Mouse (Mus musculus) megakaryocyte, embryonic 14.5 days (primary cell): Measurements from ENCODE around the gene Trim11. TPM values are rescaled to one million over a fixed set of nuclear protein-coding genes. Genes with fewer than 3 reads are reported as not detected.
"Not testable (repeated sequence)": the region's sequence is repeated elsewhere in the genome, so short reads cannot be mapped to it uniquely, and the experiment has no call there.

Source experiments
- H3K27me3 ChIP-seq: replicated peaks from 2 replicates; pipeline ENCODE3; 2012; ENCODE audit warnings: inconsistent platforms
- H3K36me3 ChIP-seq: replicated peaks from 2 replicates; pipeline ENCODE3; 2012; ENCODE audit warnings: low read length, inconsistent platforms, mixed read lengths
- H3K4me1 ChIP-seq: 2 replicates; pipeline ENCODE4 v1.6.1; 2012; ENCODE audit warnings: inconsistent platforms
- H3K4me3 ChIP-seq: replicated peaks from 2 replicates; pipeline ENCODE3; 2012; ENCODE audit warnings: moderate library complexity, mild to moderate bottlenecking, inconsistent platforms
- H3K9me3 ChIP-seq: 2 replicates; pipeline ENCODE4 v1.6.1; 2012; ENCODE audit warnings: inconsistent platforms
- FLI1 ChIP-seq: IDR thresholded peaks from 2 replicates; pipeline ENCODE4 v1.6.1; 2012; ENCODE audit warnings: low read length, inconsistent platforms, mixed read lengths
- GATA1 ChIP-seq: IDR thresholded peaks from 3 replicates; pipeline ENCODE4 v1.6.1; 2012; ENCODE audit warnings: mixed read lengths, low read length, inconsistent platforms, borderline replicate concordance
- polyA plus RNA-seq: library from polyadenylated mRNA; stranded (reverse); fragments of >175 nt; gene quantifications from 2 replicates; pipeline ENCODE4 v1.2.3, GENCODE M21; 2012; ENCODE audit warnings: low replicate concordance; ENCODE audit not compliant: insufficient read depth

Trim11 gene
- polyA plus RNA-seq, 1 experiment, result 12.8 TPM

- no peak for TF ChIP-seq GATA1
- TF ChIP-seq FLI1, result no peak
- H3K36me3 ChIP-seq, result no peaks in the 10 kb centered on the region
- H3K27me3 ChIP-seq, result peaks cover 73% of the 10 kb centered on the region
- H3K4me1 ChIP-seq, result peaks cover 27% of the 10 kb centered on the region
- H3K4me3 ChIP-seq, result peak overlapping the region; percentile 87
- no peaks in the 10 kb centered on the region for H3K9me3 ChIP-seq
Measured at GRCm38 (mm10) chr11:58947798-58948528, 29.9 kb upstream of the Trim11 start.

- Histone ChIP-seq H3K4me3 (peak within 1 kb of the TSS; percentile 87), H3K27me3 (peaks cover 69% of the 10 kb centered on the region), H3K9me3 (no peaks in the 10 kb centered on the region), H3K36me3 (no peaks in the 10 kb centered on the region), H3K4me1 (peaks cover 31% of the 10 kb centered on the region)
- TF ChIP-seq FLI1, result no peak
- no peak for TF ChIP-seq GATA1
Measured at GRCm38 (mm10) chr11:58948542-58949479, 29.1 kb upstream of the Trim11 start, which contains the start of gene Hist3h2ba. Gene Hist3h2ba, plus strand, starts transcription at chr11:58948920.

- no peak for TF ChIP-seq GATA1
- no peak for TF ChIP-seq FLI1
- peaks cover 30% of the 10 kb centered on the region for H3K4me1 ChIP-seq
- no peaks in the 10 kb centered on the region for H3K36me3 ChIP-seq
- H3K9me3 ChIP-seq, result no peaks in the 10 kb centered on the region
- peak overlapping the region; percentile 66 for H3K4me3 ChIP-seq
- peaks cover 61% of the 10 kb centered on the region for H3K27me3 ChIP-seq
Measured at GRCm38 (mm10) chr11:58949480-58950431, 28.1 kb upstream of the Trim11 start.

- Histone ChIP-seq H3K27me3 (peaks cover 47% of the 10 kb centered on the region), H3K9me3 (no peaks in the 10 kb centered on the region), H3K4me3 (no peak overlapping the region), H3K4me1 (peaks cover 38% of the 10 kb centered on the region), H3K36me3 (peaks cover under 1% of the 10 kb centered on the region)
- TF ChIP-seq FLI1 (no peak), GATA1 (no peak)
Measured at GRCm38 (mm10) chr11:58951210-58951609, 26.7 kb upstream of the Trim11 start.

- Histone ChIP-seq H3K27me3 (peaks cover 32% of the 10 kb centered on the region), H3K4me3 (peak overlapping the region; percentile 92), H3K4me1 (peaks cover 47% of the 10 kb centered on the region), H3K36me3 (peaks cover 20% of the 10 kb centered on the region), H3K9me3 (no peaks in the 10 kb centered on the region)
- no peak for TF ChIP-seq GATA1
- TF ChIP-seq FLI1, result no peak
Measured at GRCm38 (mm10) chr11:58953351-58954169, 24.3 kb upstream of the Trim11 start.

GRCm38 (mm10) chr11:58954170-58954419, 23.8 kb upstream of the Trim11 start:
- not testable (repeated sequence) for H3K9me3 ChIP-seq
- Histone ChIP-seq H3K36me3 (peaks cover 22% of the 10 kb centered on the region), H3K4me1 (peaks cover 47% of the 10 kb centered on the region), H3K4me3 (peak overlapping the region; percentile 96), H3K27me3 (peaks cover 29% of the 10 kb centered on the region)

- TF ChIP-seq FLI1 (no peak), GATA1 (no peak)
- Histone ChIP-seq H3K9me3 (no peaks in the 10 kb centered on the region), H3K27me3 (peaks cover 24% of the 10 kb centered on the region), H3K36me3 (peaks cover 22% of the 10 kb centered on the region), H3K4me1 (peaks cover 47% of the 10 kb centered on the region), H3K4me3 (peak within 1 kb of the TSS; percentile 96)
Measured at GRCm38 (mm10) chr11:58954420-58955142, 23.3 kb upstream of the Trim11 start, which contains the start of the genes Hist3h2a and Trim17. Gene Hist3h2a, plus strand, starts transcription at chr11:58954685. Gene Trim17, plus strand, starts transcription at chr11:58954685.

- Histone ChIP-seq H3K4me1 (peaks cover 53% of the 10 kb centered on the region), H3K27me3 (peaks cover 17% of the 10 kb centered on the region)
- TF ChIP-seq FLI1 (no peak), GATA1 (no peak)
Measured at GRCm38 (mm10) chr11:58955143-58955867, 22.6 kb upstream of the Trim11 start.

More at GRCm38 (mm10) chr11:58955143-58955867, 22.6 kb upstream of the Trim11 start:
- peak overlapping the region; percentile 96 for H3K4me3 ChIP-seq
- H3K36me3 ChIP-seq, result peaks cover 22% of the 10 kb centered on the region
- no peaks in the 10 kb centered on the region for H3K9me3 ChIP-seq
